23 mouse cellular contexts compared by ENCODE assay signal in the genomic region with DNA sequence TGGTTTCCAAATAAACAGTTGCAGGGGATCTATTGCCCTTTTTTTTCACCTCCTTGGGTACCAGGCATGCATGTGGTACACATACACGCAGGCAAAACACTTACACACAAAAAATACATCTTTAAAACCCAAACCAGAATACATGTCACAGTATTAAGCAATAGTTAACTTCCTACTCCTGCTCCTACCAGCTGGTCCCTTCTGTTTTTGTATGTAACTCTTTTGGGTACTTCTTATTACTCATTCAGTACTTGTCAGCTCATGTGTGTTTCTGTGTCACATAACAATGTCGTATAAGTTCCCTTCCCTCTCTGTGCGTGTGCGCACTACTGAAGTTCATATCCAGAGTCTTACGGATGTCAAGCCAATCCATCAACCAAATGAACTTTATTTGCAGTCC. TPM values are rescaled to one million over a fixed set of nuclear protein-coding genes. Genes with fewer than 3 reads are reported as not detected.
DNase-seq lines count a peak whose midpoint lies in the region; ATAC-seq and TF ChIP-seq lines count a peak whose summit lies in the region.
"Had no signal": no experiment of that assay in that cellular context is flagged by ENCODE, and none has a peak within 500 bp of the region (broad histone marks: within the 10 kb centered on the region; RNA-seq: fewer than 3 reads in every experiment).

No protein-coding gene starts in this region.

- TF ChIP-seq CTCF in MEL (IDR thresholded peaks at IDR 0.05 in 2 of 3, conservative IDR thresholded peaks at IDR 0.05 in 1 of 3; ENCODE audit: control insufficient read depth in 1 of 3, insufficient read depth in 1 of 3, low read depth in 2 of 3, low read length in 3 of 3, poor library complexity in 1 of 3, severe bottlenecking in 1 of 3) = no peak
- TF ChIP-seq CTCF in bone marrow macrophage, adult 2 months (IDR thresholded peaks at IDR 0.05; ENCODE audit: low read depth, low read length) = no peak

- peaks cover 0 to 6% of the 10 kb centered on the region in 2 experiments; a peak in 3 of 4 replicates for H3K36me3 ChIP-seq in MEL (ENCODE audit: control insufficient read depth in 1 of 2, insufficient read depth in 2 of 2, low read length in 2 of 2)
- H3K36me3 ChIP-seq: embryonic facial prominence, embryonic 10.5 days; embryonic facial prominence, embryonic 12.5 days; forebrain, embryonic 15.5 days had no signal

- no peak for TF ChIP-seq POLR2A in MEL (IDR thresholded peaks at IDR 0.05; ENCODE audit: control insufficient read depth in 1 of 2, insufficient read depth in 1 of 2, low read depth in 1 of 2, low read length in 2 of 2, poor library complexity in 1 of 2)
- TF ChIP-seq POLR2A in bone marrow macrophage, adult 2 months (IDR thresholded peaks at IDR 0.05; ENCODE audit: borderline replicate concordance, low read depth, low read length) = no peak

- H3K4me1 ChIP-seq in MEL (ENCODE audit: control insufficient read depth in 1 of 2, insufficient read depth in 2 of 2, low read length in 2 of 2) = peaks cover 0 to 4% of the 10 kb centered on the region in 2 experiments; a peak in 1 of 4 replicates
- H3K4me1 ChIP-seq in bone marrow macrophage, adult 2 months (ENCODE audit: control insufficient read depth, insufficient read depth, low read length) = peaks cover 11% of the 10 kb centered on the region
- H3K4me1 ChIP-seq: embryonic facial prominence, embryonic 10.5 days; embryonic facial prominence, embryonic 12.5 days; forebrain, embryonic 13.5 days; forebrain, embryonic 15.5 days had no signal

- peaks cover 39% of the 10 kb centered on the region for H3K79me2 ChIP-seq in MEL (ENCODE audit: control insufficient read depth, insufficient read depth, low read length, poor library complexity)

- DNase-seq in MEL (ENCODE audit: low read depth, low spot score) = peak; percentile 1
- no peak for DNase-seq in cerebellum, adult 8-10 months
- DNase-seq in urinary bladder, postnatal 25 days (ENCODE audit: low spot score) = no peak
- no peak for DNase-seq in cerebellum, adult 9-10 months
- no peak for DNase-seq in kidney, postnatal 4 days
- DNase-seq: adrenal gland, adult 8-10 months; adrenal gland, postnatal 14 days; adrenal gland, postnatal 36 days; cerebellum, adult 11 months; cerebellum, adult 18-20 months; cerebellum, adult 9-11 months; cerebellum, postnatal 14 days; cerebellum, postnatal 36 days; forebrain, postnatal 0 days had no signal

- no peak for TF ChIP-seq EP300 in MEL (IDR thresholded peaks at IDR 0.05; ENCODE audit: low read depth in 1 of 2, low read length in 2 of 2)

- no peak for TF ChIP-seq RAD21 in MEL (IDR thresholded peaks at IDR 0.05; ENCODE audit: low read depth, low read length)

- no peak overlapping the region for H3K9ac ChIP-seq in MEL (ENCODE audit: control insufficient read depth, low read depth, low read length, poor library complexity, severe bottlenecking)
- H3K9ac ChIP-seq: embryonic facial prominence, embryonic 12.5 days; forebrain, embryonic 13.5 days; forebrain, embryonic 15.5 days; forebrain, postnatal 0 days had no signal

- H3K27ac ChIP-seq in MEL (ENCODE audit: control insufficient read depth, low read depth, low read length) = no peak overlapping the region
- H3K27ac ChIP-seq in bone marrow macrophage, adult 2 months (ENCODE audit: insufficient read depth, low read depth, low read length) = peak overlapping the region; percentile 6; the same call in 1 of the 2 replicates
- H3K27ac ChIP-seq: embryonic facial prominence, embryonic 10.5 days; embryonic facial prominence, embryonic 12.5 days; forebrain, embryonic 13.5 days; forebrain, embryonic 15.5 days had no signal

- H3K27me3 ChIP-seq in MEL (ENCODE audit: control insufficient read depth in 1 of 2, insufficient read depth in 2 of 2, low read length in 2 of 2) = no peaks in the 10 kb centered on the region
- H3K27me3 ChIP-seq: embryonic facial prominence, embryonic 12.5 days; forebrain, embryonic 13.5 days; forebrain, embryonic 15.5 days had no signal

- H3K4me3 ChIP-seq in MEL (ENCODE audit: control insufficient read depth in 1 of 2, insufficient read depth in 1 of 2, low read depth in 2 of 2, low read length in 2 of 2) = no peak overlapping the region
- no peak overlapping the region for H3K4me3 ChIP-seq in bone marrow macrophage, adult 2 months (ENCODE audit: insufficient read depth, low read length)
- H3K4me3 ChIP-seq: embryonic facial prominence, embryonic 10.5 days; embryonic facial prominence, embryonic 12.5 days; forebrain, embryonic 13.5 days; forebrain, embryonic 15.5 days had no signal

- ATAC-seq in granulocyte monocyte progenitor cell, adult 5-6 weeks (replicated peaks; ENCODE audit: poor library complexity, severe bottlenecking) = peak; percentile 87
- ATAC-seq in megakaryocyte progenitor cell, adult 5-6 weeks (replicated peaks; ENCODE audit: poor library complexity) = peak; percentile 44
- ATAC-seq: activated CD4-positive, CD25-positive, alpha-beta regulatory T cell, adult 4 months; forebrain, embryonic 13.5 days; forebrain, embryonic 15.5 days; forebrain, postnatal 0 days; Patski had no signal

- no peaks in the 10 kb centered on the region for H3K9me3 ChIP-seq in MEL (replicated peaks; ENCODE audit: insufficient read depth, low read length)
- H3K9me3 ChIP-seq: embryonic facial prominence, embryonic 10.5 days; embryonic facial prominence, embryonic 12.5 days; forebrain, embryonic 13.5 days; forebrain, embryonic 15.5 days had no signal

TF ChIP-seq in MEL, 35 proteins besides CTCF, POLR2A, EP300 and RAD21:
- no peak for TF ChIP-seq CHD1 (IDR thresholded peaks at IDR 0.05; ENCODE audit: low read depth, low read length)
- TF ChIP-seq ZC3H11A (IDR thresholded peaks at IDR 0.05; ENCODE audit: low read depth, low read length) = no peak
- no peak for TF ChIP-seq GATA1 (IDR thresholded peaks at IDR 0.05; ENCODE audit: low read depth, low read length)
- TF ChIP-seq UBTF (IDR thresholded peaks at IDR 0.05; ENCODE audit: borderline replicate concordance, insufficient read depth, low read depth, low read length) = no peak
- TF ChIP-seq USF1 (IDR thresholded peaks at IDR 0.05; ENCODE audit: low read depth, low read length) = no peak

RNA-seq across cellular contexts. Expression of a gene that starts 21.7 kb away (rescaled TPM):
- 22.9 and 29.3 TPM in 2 replicates for total RNA-seq in MEL (2012; rRNA removed)
- 10 to 100 TPM in 1 of 2 experiments, not detected in 1; 18.0 TPM for polyA plus RNA-seq in MEL (2012; ENCODE audit: insufficient read depth in 1 of 2, insufficient read length in 2 of 2, low read depth in 1 of 2, low replicate concordance in 2 of 2, missing spikeins in 1 of 2)
- polyA plus RNA-seq in bone marrow macrophage, adult 2 months (2012; ENCODE audit: insufficient read depth, insufficient read length, missing spikeins) = 71.2 and 72.5 TPM in 2 replicates
- total RNA-seq in granulocyte monocyte progenitor cell, adult 5-6 weeks (2014; fragmentation: Nextera tagmentation) = 91.2 and 93.1 TPM in 2 replicates
- total RNA-seq in granulocyte monocyte progenitor cell, adult 5-6 weeks (2017) = 465 and 541 TPM in 2 replicates
- 123 TPM in 2 replicates for total RNA-seq in megakaryocyte progenitor cell, adult 5-6 weeks (2015)
- 512 and 624 TPM in 2 replicates for total RNA-seq in megakaryocyte progenitor cell, adult 5-6 weeks (2017)
